Mouse (Mus musculus) midbrain, embryonic 16.5 days (tissue): ENCODE results near the gene Egln1. TPM values are rescaled to one million over a fixed set of nuclear protein-coding genes. Genes with fewer than 3 reads are reported as not detected.

ENCODE experiments used
- ATAC-seq: fragments of 200-750 bp; cut with Nextera tagmentation; 2 replicates; pipeline ENCODE4 v1.8.0; 2017; ENCODE audit warnings: moderate TSS enrichment
- H3K27ac ChIP-seq: fragments of 300-500 bp; sonication (generic); 2 replicates; pipeline ENCODE4 v1.5.1; 2014; ENCODE audit warnings: mild to moderate bottlenecking, low read length, mixed read lengths
- H3K27me3 ChIP-seq: fragments of 300-500 bp; sonication (generic); 2 replicates; pipeline ENCODE4 v1.6.1; 2014; ENCODE audit warnings: low read depth, low read length, mixed read lengths; ENCODE audit not compliant: control insufficient read depth, insufficient read depth
- H3K36me3 ChIP-seq: fragments of 300-500 bp; sonication (generic); 2 replicates; pipeline ENCODE4 v1.6.1; 2014; ENCODE audit warnings: mild to moderate bottlenecking, low read length, moderate library complexity, mixed read lengths; ENCODE audit not compliant: control insufficient read depth, insufficient read depth
- H3K4me1 ChIP-seq: fragments of 300-500 bp; sonication (generic); 2 replicates; pipeline ENCODE4 v1.6.1; 2014; ENCODE audit warnings: mild to moderate bottlenecking, low read length, mixed read lengths; ENCODE audit not compliant: control insufficient read depth, insufficient read depth
- H3K4me2 ChIP-seq: fragments of 300-500 bp; sonication (generic); 2 replicates; pipeline ENCODE4 v1.6.1; 2014; ENCODE audit warnings: mild to moderate bottlenecking, low read length, mixed read lengths
- H3K4me3 ChIP-seq: fragments of 300-500 bp; sonication (generic); 2 replicates; pipeline ENCODE4 v1.5.1; 2014; ENCODE audit warnings: low read depth, mild to moderate bottlenecking, low read length, moderate library complexity, mixed read lengths
- H3K9ac ChIP-seq: fragments of 300-500 bp; sonication (generic); 2 replicates; pipeline ENCODE4 v1.6.1; 2014; ENCODE audit warnings: low read depth, low read length, mixed read lengths
- H3K9me3 ChIP-seq: fragments of 300-500 bp; sonication (generic); replicated peaks from 2 replicates; pipeline ENCODE4 v1.6.1; 2014; ENCODE audit warnings: mild to moderate bottlenecking, low read length, mixed read lengths; ENCODE audit not compliant: control insufficient read depth, poor library complexity, severe bottlenecking
- WGBS: fragments of 180-500 bp; shearing (Covaris S2); extraction: QIAGEN DNeasy Blood & Tissue Kit; methylation state at CpG from one replicate; pipeline ENCODE4 v1.1.7; 2014; 5-methylcytosine and 5-hydroxymethylcytosine counted together
- polyA plus RNA-seq: library from polyadenylated mRNA; unstranded; fragments of >200 nt; fragmentation: Nextera tagmentation; extraction: Ambion mirVana; gene quantifications from 2 replicates; pipeline ENCODE4 v1.2.1, GENCODE M21; 2015

Egln1 gene
- polyA plus RNA-seq, 1 experiment from 2014 or later: 15.6 TPM

DNA sequence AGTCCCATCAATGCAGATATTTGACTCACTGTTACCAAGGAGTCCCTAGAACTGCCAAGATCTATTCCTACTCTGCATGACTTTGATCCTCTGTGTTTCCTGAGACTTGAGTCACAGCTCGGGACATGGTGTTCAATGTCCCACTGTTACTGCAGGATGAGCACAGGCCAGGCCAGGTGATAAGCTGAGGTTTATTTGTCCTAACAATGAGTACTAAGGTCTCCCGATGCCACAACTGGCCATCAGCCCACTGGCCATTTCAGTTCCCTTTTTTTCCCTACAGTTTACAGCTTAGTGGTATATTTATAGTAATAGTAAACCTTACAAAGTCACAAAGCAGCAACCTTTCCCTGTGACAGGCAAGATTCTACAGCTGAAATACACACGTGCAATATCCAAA is 16.7 kb downstream of the Egln1 start:
- no peak overlapping the region for H3K4me3 ChIP-seq
- ATAC-seq: no peak
- no peaks in the 10 kb centered on the region for H3K4me1 ChIP-seq
- no peaks in the 10 kb centered on the region for H3K36me3 ChIP-seq
- no peak overlapping the region for H3K9ac ChIP-seq
- H3K4me2 ChIP-seq: no peak overlapping the region
- H3K27me3 ChIP-seq: no peaks in the 10 kb centered on the region
- H3K27ac ChIP-seq: no peak overlapping the region
- WGBS: 85% methylated on average over 3 of the region's 3 CpGs
- no peaks in the 10 kb centered on the region for H3K9me3 ChIP-seq

DNA sequence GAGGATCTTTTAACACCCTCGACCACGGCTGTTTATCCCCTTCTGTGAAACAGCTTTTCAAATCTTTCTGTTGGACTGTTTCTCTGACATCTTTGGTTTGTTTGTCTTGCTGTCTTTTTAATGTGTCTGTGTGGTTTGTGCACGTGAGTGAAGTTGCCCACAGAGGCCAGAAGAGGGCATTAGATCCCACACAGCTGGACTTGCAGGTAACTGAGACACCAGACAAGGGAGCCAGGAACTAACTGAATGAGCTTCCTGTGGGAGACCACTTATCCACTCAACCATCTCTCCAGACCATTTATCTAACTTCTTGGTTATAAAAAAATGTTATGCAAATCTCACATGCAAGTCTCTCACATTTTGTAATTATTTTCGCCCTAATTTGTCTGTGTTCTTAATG is 18.5 kb downstream of the Egln1 start:
- Histone ChIP-seq H3K9ac (no peak overlapping the region), H3K4me3 (no peak overlapping the region), H3K4me1 (no peaks in the 10 kb centered on the region), H3K27me3 (no peaks in the 10 kb centered on the region), H3K9me3 (no peaks in the 10 kb centered on the region), H3K4me2 (no peak overlapping the region), H3K36me3 (no peaks in the 10 kb centered on the region), H3K27ac (no peak overlapping the region)
- 83% methylated on average over 4 of the region's 4 CpGs for WGBS
- no peak for ATAC-seq

DNA sequence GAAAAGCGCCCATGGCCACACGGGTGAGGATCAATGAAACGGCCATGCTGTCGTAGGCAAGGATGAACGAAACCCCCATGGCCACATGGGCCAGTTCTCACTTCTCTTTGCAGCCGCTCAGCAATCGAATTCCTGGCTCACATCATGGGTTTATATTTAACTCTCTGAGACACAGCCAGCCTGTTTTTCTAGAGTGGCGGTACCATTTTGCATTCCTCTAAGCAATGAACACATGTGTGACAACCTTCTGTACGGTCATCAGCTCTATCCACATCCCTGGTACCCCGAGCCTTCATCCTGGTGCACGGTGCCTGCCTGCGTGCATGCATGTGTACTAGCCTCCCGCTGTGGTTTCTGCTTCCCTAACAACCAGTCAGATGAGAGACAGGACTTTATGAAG is 19.0 kb downstream of the Egln1 start:
- no peak overlapping the region for H3K27ac ChIP-seq
- H3K36me3 ChIP-seq: no peaks in the 10 kb centered on the region
- no peak overlapping the region for H3K4me2 ChIP-seq
- H3K27me3 ChIP-seq: no peaks in the 10 kb centered on the region
- H3K9ac ChIP-seq: no peak overlapping the region
- no peaks in the 10 kb centered on the region for H3K9me3 ChIP-seq
- no peaks in the 10 kb centered on the region for H3K4me1 ChIP-seq
- H3K4me3 ChIP-seq: no peak overlapping the region
- no peak for ATAC-seq
- WGBS: 95% methylated on average over 13 of the region's 13 CpGs

DNA sequence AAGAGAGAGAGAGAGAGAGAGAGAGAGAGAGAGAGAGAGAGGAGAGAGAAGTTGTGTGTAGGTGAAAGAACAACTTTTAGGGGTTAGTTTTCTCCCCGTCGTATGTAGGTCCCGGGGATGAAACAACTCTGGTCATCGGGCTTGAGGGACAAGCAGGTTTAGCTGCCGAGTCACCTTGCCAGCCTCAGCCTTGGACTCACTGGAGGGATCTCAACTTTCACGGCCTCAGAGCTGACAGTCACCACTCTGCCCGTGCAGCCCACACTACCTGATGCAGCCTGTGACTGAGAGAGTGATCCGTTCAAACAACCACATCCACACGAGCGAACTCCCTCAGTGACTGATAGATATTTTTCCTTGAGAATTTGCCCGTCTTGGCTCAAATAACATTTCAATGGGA is 20.1 kb downstream of the Egln1 start:
- WGBS: 90% methylated on average over 11 of the region's 11 CpGs

DNA sequence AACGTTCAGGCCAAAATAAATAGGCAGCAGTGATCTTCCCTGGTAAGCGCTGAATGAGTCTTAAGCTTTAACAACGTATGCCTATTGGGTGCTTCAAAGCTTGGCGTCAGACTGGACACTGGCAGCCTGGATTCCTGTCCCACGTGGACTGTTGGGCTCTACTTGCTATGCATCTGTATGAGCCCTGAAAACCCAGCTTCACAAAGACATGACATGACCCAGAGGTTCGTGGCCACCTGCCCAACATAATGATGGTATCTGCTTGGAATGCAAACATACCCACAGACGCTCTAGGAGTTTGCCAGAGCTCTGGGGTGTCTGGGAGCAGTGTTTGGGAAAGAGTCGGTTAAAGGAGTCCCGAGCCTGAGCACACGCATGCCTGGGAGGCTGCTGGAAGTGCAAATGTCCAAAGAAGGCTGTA is 22.8 kb downstream of the Egln1 start:
- Histone ChIP-seq H3K4me2 (no peak overlapping the region), H3K9ac (no peak overlapping the region), H3K36me3 (no peaks in the 10 kb centered on the region), H3K27ac (no peak overlapping the region), H3K4me3 (no peak overlapping the region), H3K4me1 (peaks cover 2% of the 10 kb centered on the region; the same call in 1 of the 2 replicates), H3K27me3 (no peaks in the 10 kb centered on the region), H3K9me3 (no peaks in the 10 kb centered on the region)
- 80% methylated on average over 10 of the region's 10 CpGs for WGBS
- ATAC-seq: no peak

More for the DNA sequence above, 20.1 kb downstream of the Egln1 start:
- Histone ChIP-seq H3K27ac (no peak overlapping the region), H3K36me3 (no peaks in the 10 kb centered on the region), H3K4me1 (no peaks in the 10 kb centered on the region), H3K4me2 (no peak overlapping the region), H3K9me3 (no peaks in the 10 kb centered on the region), H3K4me3 (no peak overlapping the region), H3K27me3 (no peaks in the 10 kb centered on the region), H3K9ac (no peak overlapping the region)
- no peak for ATAC-seq

DNA sequence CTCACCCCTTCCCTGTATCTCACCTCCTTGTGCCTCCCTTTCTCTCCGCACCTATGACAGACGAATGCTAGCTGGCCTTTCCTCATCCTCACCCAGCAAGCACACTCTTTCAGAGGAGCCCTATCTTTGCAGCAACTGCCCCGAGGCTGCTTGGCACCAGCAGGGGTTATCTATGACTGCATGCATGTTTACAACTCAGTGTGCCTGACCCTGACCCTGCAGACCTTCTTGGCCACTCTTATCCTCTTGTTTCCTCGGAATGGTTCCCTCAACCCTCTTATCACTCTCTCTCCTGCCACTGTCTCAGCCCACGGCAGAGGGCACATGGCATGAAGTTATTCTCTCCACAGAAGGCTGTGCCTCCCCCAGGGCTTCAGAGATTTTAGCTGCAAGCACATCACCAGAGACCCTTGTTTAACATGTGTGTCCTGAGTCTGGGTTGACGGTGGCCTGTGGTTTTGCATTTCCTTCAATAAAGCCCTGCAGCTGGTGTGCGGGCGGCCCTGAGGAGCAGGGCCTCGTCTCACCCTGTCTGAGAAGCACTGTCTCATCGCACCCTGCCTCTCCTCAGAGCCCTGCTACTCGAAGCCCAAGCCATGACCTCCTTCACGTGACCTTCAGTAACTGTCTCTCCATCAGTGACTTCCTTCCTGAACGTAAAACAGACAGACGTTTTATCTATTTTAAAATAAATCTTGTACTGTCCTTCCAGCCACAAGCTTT is 23.4 kb downstream of the Egln1 start:
- no peaks in the 10 kb centered on the region for H3K27me3 ChIP-seq
- ATAC-seq: no peak
- no peak overlapping the region for H3K4me2 ChIP-seq
- H3K4me3 ChIP-seq: no peak overlapping the region
- no peak overlapping the region for H3K27ac ChIP-seq
- peaks cover 2% of the 10 kb centered on the region; the same call in 1 of the 2 replicates for H3K4me1 ChIP-seq
- no peak overlapping the region for H3K9ac ChIP-seq
- no peaks in the 10 kb centered on the region for H3K9me3 ChIP-seq
- no peaks in the 10 kb centered on the region for H3K36me3 ChIP-seq
- WGBS: 87% methylated on average over 14 of the region's 14 CpGs

DNA sequence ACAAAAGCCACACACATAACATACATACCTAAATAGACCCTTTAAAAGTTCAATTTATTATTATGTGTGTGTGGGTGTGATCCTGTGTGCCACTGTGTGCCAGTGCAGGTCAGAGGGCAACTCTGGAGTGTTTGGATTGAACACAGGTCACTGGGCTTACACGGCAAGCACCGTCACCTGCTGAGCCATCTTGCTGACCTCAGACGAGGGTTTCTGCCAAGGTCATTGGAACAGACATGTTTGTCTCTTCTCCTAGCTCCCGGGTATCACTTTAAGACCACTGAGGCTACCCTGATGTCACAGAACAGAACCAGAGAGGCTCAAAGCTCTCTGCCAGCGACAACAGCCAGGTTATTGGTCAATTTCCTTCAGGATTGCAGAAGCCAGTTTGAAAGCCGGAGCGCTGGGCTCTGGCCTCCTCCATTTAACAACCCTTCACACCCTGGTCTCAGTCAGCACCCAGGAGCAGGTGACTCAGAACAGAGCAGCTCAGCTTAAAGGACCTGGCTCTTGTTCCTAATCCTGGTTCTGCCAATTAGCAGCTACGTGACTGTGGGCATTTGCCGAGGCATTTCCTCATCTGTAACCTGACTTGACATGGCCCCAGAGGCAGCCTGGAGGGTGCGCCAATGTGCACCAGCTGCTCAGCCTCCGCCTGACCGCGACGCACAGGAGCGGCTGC is 25.0 kb downstream of the Egln1 start:
- Histone ChIP-seq H3K27me3 (no peaks in the 10 kb centered on the region), H3K9ac (no peak overlapping the region), H3K4me3 (no peak overlapping the region), H3K4me1 (peaks cover 2% of the 10 kb centered on the region; the same call in 1 of the 2 replicates), H3K27ac (no peak overlapping the region), H3K9me3 (no peaks in the 10 kb centered on the region), H3K36me3 (no peaks in the 10 kb centered on the region), H3K4me2 (no peak overlapping the region)
- ATAC-seq: no peak
- 79% methylated on average over 15 of the region's 15 CpGs for WGBS

DNA sequence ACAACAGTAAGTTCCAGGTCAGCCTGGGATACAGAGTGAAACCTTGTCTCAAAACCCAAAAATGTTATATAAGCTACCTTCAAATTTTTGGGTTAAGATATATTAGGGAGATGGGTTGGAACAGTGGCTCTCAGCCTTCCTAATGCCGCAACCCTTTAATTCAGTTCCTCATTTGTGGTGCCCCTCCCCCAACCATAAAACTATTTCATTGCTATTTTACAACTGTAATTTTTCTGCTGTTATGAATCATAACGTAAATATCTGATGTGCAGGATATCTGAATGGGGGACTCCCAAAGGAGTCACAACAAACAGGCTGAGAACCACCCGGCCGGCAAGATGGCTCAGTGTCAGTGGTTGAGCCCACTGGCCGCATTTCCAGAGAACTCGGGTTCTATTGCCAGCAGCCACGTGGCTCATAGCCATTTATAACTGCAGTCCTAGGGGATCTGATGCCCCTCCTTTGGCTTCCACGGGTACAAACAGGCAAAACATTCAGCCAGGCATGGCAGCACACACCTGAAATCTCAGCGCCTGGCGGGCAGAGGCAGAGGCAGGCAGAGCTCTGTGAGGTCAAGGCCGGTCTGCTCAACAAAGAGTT is 26.5 kb downstream of the Egln1 start:
- Histone ChIP-seq H3K27me3 (no peaks in the 10 kb centered on the region), H3K9ac (no peak overlapping the region), H3K4me3 (no peak overlapping the region), H3K4me1 (peaks cover 2% of the 10 kb centered on the region; the same call in 1 of the 2 replicates), H3K27ac (no peak overlapping the region), H3K36me3 (no peaks in the 10 kb centered on the region), H3K9me3 (no peaks in the 10 kb centered on the region), H3K4me2 (no peak overlapping the region)
- ATAC-seq: no peak
- WGBS: 87% methylated on average over 11 of the region's 11 CpGs
